Mouse (Mus musculus) cortical plate, adult 2 months (tissue): ENCODE results near the gene Mapkap1.

ENCODE experiments used
- CTCF ChIP-seq: fragments of 200-500 bp; IDR thresholded peaks from 2 replicates; pipeline ENCODE4 v1.5.1; 2011; ENCODE audit warnings: mild to moderate bottlenecking, control low read depth, low read length; ENCODE audit not compliant: insufficient read depth; ENCODE audit errors: extremely low read depth
- POLR2A ChIP-seq: fragments of 200-500 bp; IDR thresholded peaks from 2 replicates; pipeline ENCODE4 v1.6.1; 2011; ENCODE audit warnings: mild to moderate bottlenecking, low read length, control low read depth; ENCODE audit not compliant: insufficient read depth; ENCODE audit errors: extremely low read depth

- TF ChIP-seq CTCF (no peak), POLR2A (no peak)
Measured at GRCm38 (mm10) chr2:34609516-34609915, 202.9 kb downstream of the Mapkap1 start.
